Mouse (Mus musculus) retina, postnatal 1 day (tissue): Measurements from ENCODE around the gene Pgm3.

Experiments used
- DNase-seq: peaks from one replicate; pipeline ENCODE4 v3.0.0-alpha.2; 2012

Pgm3 gene

GRCm38 (mm10) chr9:86569314-86569910 is 2.2 kb downstream of the Pgm3 start:
- no peak for DNase-seq

GRCm38 (mm10) chr9:86560543-86560942 is 11.1 kb downstream of the Pgm3 start:
- DNase-seq, result no peak

- no peak for DNase-seq
Observed at GRCm38 (mm10) chr9:86554641-86555040, 17.0 kb downstream of the Pgm3 start.

- no peak for DNase-seq
Observed at GRCm38 (mm10) chr9:86553886-86554285, 17.8 kb downstream of the Pgm3 start.

- DNase-seq, result no peak
Observed at GRCm38 (mm10) chr9:86550717-86551116, 20.9 kb downstream of the Pgm3 start.

GRCm38 (mm10) chr9:86549637-86550162 is 21.9 kb downstream of the Pgm3 start:
- DNase-seq, result no peak

DNA sequence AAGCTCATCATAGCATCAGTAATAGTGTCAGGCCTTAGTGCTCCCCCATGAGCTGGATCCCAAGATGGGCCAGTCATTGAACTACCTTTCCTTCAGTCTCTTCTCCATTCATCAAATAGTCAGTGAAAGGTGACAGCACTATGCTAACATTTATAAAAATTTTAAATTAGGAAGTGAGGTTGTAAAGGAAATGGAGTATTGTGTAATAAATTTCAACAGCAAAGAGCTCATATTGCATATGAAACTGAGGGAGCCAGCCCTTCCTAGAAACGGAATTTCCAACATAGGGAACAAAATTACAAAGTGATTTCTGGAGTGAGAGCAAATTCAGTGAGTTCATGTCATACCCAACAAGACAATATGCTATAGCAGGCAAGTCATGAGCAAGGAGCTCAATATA is 27.1 kb downstream of the Pgm3 start:
- DNase-seq, result no peak

- no peak for DNase-seq
Observed at GRCm38 (mm10) chr9:86543451-86543850, 28.2 kb downstream of the Pgm3 start.

- no peak for DNase-seq
Observed at GRCm38 (mm10) chr9:86534071-86534470, 37.6 kb downstream of the Pgm3 start.

DNA sequence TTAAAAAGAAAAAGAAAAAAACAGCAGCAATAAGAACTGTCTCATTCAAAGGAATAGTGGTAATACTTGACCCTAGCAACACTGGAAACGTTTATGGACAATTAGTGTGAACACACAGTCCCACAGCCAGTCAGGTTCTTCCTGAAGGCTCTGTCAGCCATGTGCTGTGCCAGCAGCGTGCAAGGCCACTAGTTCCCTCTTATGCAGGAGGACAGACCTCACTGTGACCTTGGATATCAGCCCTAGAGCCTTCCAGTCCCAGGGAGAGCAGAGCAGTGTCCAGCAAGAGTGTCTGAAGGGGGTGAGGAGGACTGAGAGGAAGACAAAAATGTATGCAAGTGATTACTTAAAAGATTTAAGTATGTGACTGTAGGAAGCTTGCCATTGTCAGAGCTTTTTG is 46.0 kb downstream of the Pgm3 start:
- no peak for DNase-seq

DNA sequence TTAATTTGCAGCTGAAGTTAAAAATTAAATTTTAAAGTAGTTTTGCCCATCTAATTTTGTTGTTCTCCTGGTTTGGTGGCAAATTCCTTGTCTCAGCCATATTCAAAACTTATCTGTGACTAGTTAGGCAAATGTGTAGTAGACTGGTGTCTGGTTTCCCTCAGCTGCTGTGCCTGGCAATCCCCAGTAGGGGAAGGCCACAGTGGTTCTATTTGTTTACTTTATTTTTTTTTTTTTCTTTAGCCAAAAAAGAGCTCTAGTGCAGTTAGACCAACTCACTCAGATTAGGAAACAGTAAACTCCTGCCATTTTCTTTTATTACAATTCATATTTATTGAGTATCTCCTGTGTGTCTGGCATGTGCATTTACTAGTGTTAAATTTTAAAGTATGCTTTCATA is 49.3 kb downstream of the Pgm3 start:
- DNase-seq, result no peak

- no peak for DNase-seq
Observed at GRCm38 (mm10) chr9:86514798-86515197, 56.8 kb downstream of the Pgm3 start.

GRCm38 (mm10) chr9:86514390-86514789 is 57.3 kb downstream of the Pgm3 start:
- no peak for DNase-seq

DNA sequence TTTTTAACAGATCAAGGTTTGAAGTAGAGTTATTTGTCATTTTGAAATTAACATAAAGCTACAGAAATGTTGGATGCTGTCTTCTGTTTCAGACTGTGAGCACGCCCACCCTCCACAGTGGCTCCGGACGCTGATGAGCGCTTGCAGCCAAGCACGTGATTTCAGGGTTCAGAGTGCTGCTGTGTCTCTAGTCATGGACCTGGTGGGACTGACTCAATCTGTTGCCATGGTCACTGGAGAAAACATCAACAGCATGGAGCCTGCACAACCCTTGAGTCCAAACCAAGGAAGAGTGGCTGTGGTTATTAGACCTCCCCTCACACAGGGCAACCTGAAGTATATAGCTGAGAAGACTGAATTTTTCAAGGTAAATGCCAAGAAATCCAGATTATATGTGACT is 57.9 kb downstream of the Pgm3 start:
- peak; percentile 6 for DNase-seq

DNA sequence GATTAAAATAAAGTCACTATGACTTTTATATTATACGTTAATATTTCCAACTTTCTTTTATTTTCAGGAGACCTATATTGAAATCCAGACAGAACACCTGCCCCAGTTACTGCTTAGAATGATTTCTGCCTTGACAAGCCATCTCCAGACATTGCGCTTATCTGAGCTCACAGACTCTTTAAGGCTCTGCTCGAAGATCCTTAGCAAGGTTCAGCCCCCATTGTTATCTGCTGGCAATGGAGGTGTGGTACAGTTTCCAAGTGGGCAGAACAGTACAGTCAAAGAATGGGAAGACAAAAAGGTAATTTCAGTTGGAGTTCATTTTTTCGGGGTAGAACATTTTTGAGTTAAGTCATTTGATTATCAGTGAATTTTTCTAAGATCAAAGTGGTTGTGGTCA is 64.2 kb downstream of the Pgm3 start:
- DNase-seq, result no peak
